Mouse (Mus musculus) brown adipose tissue, adult 24 weeks (tissue): Measurements from ENCODE around the gene Fry. TPM values are rescaled to one million over a fixed set of nuclear protein-coding genes. Genes with fewer than 3 reads are reported as not detected.

Experiments used
- polyA plus RNA-seq: library from polyadenylated mRNA; stranded (reverse); fragments of >200 nt; gene quantifications from 2 replicates; pipeline ENCODE4 v1.2.4, GENCODE M21; 2012; ENCODE audit not compliant: missing spikeins, insufficient read depth, insufficient read length

The Fry gene
- polyA plus RNA-seq, 1 experiment = 39.7 TPM

Other genes with a start within 250 kb of the Fry start
- not detected in 2 replicates for gene Rxfp2, start 100.0 kb upstream of the Fry start, polyA plus RNA-seq